Mouse (Mus musculus) embryo, embryonic 10 days (tissue): ENCODE measurements at regions not wholly inside any gene's neighbourhood (a gene's known extent, or its start where the extent isn't known, plus 50 kb on each side); places are given as distances from the start of the nearest gene placed in this dataset.

ENCODE experiments used
- DNase-seq: peaks from one replicate; pipeline ENCODE4 v3.0.0-alpha.2; 2015; ENCODE audit warnings: low spot score

DNA sequence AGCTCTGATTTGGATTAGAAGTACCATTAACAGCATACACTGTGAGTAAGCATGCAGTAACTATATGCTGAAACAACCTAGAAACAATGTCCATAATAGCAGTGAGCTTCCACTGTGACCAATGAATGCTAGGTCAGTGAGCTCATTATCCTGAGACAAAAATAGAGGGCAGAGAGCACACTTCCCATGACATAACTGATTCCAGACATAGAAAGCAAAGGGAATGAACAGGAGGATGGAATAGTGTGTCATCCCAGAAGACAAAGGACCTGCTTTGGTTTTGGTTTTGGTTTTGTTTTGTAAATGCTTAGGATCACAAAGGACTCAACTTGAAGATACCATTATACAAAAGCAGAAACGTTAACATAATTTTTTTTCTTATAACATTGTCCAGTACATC lies 150.8 kb upstream of the Nr3c2 start:
- DNase-seq = peak; percentile 28

DNA sequence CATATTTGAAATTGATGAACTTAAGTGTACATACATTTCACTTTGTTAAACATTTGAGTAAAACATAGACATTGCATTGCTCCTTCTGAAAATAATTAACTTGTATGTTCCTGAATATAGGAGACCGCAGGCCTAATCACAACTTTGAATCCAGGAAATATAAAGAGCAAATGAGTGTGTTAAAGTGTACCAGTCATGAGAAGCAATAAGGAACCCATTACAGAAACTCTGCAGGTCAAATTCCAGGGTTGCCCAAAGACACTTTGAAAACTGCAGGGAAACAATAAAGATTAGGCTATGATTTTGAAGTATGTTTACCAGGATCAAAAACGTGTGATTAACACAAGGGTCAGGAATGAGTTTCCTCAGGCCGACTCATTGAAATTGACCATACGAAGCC lies 149.0 kb upstream of the Nr3c2 start:
- DNase-seq = no peak

DNA sequence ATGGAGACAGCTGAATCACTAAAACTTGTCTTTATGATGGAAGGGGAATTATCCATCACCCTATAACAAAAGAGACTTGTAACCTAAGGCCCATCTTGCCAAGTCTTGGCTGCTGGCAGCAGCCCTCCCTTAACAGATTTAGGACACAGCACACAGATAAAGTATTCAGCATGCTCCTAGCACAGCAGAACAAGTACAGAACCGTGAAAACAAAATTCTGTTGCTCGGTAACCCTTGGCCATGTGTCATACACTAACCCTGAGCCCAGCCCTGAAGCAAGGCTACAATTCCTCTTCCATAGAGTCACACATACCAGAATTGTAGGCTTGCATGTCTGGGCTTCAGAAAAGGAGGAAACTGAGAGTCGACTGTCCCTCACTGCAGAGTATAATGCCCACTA lies 145.1 kb upstream of the Nr3c2 start:
- no peak for DNase-seq

DNA sequence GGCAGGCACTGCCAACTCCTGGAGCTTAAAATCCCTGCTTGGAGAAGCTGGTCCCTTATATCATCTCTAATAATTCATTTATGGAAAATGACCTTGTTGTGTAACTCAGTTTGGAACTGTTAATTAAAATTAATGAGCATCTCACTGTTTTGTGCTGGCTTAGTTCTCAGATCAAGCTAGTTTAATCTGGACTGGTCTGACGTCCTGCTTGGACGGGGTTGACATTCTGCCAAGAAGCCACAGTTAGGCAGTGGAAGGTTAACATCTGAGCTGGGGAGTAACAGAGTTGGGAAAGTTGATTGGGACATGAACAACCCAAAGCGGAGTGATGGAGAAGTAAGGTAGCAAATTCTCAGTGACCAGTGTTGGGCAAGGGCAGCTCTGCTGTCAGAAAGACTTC lies 135.0 kb upstream of the Nr3c2 start:
- DNase-seq = no peak

DNA sequence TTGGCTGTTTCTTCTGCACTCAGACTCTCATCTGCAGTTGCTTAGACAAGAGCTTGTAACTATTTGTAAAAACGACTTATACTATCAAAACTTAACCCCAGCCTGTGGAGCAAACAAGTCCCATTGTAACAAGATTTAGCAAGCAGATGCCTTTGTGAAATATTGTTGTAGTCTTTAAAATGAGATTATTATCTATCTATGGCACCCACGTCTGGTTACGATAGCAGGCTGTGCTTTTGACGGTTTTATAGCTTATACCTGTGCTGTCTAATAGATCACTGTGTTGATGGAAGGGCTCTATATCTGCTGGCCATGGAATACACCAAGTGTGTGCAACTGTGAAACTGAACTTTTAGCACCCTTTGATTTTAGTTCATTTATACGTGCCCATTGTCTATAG lies 130.9 kb upstream of the Nr3c2 start:
- no peak for DNase-seq

DNA sequence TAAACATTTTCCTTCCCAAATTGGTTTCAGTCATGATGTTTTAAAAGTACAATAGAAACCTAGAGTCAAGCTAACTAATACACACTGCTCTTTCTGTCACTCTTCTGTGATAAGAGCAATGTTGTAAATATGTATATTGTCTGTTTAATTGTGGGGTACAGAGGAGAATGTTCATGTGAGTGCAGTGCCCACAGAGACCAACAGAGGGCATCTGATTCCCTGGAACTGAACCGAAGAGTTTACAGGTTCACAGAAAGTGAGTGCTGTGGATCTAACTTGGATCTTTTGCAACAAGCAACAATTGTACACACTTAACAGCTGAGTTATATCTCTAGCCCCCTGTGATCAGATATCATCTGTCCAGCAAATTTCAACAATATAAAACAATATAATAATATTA lies 111.5 kb upstream of the Nr3c2 start:
- DNase-seq = no peak

DNA sequence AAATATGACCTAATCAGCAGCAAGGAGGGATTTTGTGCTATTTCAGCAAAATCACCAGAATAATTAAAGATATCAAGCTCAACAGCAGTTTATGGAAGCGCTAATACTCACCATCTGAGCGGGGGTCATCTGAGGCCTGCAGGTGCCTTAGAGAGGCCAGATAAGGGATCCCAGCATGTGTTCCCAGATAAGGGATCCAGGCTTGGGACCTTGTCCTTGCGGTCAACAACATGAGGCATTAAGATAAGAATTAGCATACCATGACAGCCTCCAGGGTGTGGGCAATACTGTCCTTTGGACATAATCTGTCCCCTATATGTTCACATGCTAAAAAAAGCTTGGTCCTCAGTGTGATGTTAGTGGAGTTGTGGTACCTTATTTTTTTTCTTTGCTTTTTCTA lies 105.4 kb upstream of the Nr3c2 start:
- no peak for DNase-seq

DNA sequence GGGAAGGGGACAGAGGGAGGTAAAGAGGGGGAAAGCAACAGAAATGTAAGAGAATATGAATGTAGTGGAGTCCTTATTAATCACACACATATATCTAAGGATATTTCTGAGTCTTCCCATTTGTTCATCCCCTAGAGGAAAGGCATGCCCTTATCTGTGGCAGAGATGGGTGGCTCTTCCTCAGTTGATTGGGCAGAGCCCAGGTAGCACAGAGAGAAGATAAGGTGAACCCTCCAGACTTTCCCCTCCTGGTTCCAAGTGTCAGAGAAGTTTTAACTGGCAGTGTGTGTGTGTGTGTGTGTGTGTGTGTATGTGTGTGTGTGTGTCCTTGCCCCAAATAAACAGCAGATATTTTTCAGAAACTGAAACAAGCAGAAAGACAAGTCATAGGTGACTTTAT lies 99.2 kb upstream of the Nr3c2 start:
- DNase-seq = no peak

DNA sequence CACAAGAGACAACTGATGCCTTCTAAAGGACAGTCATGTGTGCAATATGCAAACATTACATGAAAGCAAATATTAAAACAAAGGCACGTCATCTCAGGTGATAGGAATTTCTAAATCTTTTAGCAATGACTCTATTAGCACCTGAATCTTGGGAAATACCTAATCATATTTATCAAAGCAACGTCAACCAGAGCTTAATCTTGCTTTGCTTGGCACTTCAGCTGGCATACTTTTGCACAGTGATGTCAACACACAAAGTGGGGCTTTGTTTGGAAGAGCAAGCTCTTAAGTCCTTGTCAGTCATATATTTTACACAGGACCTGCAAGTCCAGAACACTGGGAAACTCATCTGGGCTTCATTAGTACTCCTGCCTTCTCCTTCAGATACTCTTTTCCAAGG lies 75.8 kb upstream of the Nr3c2 start:
- no peak for DNase-seq
